Mouse (Mus musculus): ENCODE measurements around the gene Adora1. TPM values are rescaled to one million over a fixed set of nuclear protein-coding genes. Genes with fewer than 3 reads are reported as not detected.

The Adora1 gene
- total and polyA plus RNA-seq, 3 experiments, result not detected

DNA sequence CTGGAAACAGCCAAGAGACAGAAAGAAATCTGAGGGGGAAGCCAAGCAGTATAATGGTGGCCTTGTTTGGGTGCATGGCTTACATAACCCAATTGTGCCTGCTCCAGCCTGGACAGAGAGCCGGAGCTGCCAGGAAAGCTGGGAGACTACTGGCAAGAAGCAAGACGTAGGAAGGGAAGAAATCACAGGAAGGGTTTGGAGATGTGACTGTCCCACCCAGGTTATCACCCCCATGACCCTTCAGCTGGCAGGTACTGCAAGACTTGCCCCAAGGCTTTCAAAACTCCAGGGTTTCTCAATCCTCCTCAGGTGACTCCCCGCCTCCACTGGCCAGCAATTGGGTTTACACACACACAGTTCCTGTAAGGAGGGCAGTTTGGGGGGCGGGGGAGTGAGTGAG is 53.2 kb downstream of the Adora1 start, which contains the start of gene Chil1:
Gene Chil1, plus strand, starts transcription at position 152 of the 400 bp plus-strand sequence.
- no peak within 1 kb of the TSS for H3K9ac ChIP-seq (ENCODE audit: control insufficient read depth, low read depth, low read length, poor library complexity, severe bottlenecking)
- TF ChIP-seq MAFK (IDR thresholded peaks at IDR 0.05; ENCODE audit: borderline replicate concordance, low read depth, low read length), result no peak
- no peak for TF ChIP-seq CTCF (IDR thresholded peaks at IDR 0.05 in 2 of 3, conservative IDR thresholded peaks at IDR 0.05 in 1 of 3; ENCODE audit: control insufficient read depth in 1 of 3, insufficient read depth in 1 of 3, low read depth in 2 of 3, low read length in 3 of 3, poor library complexity in 1 of 3, severe bottlenecking in 1 of 3)
- no peak for TF ChIP-seq KAT2A (conservative IDR thresholded peaks at IDR 0.05; ENCODE audit: low read depth, low read length)
- no peak for TF ChIP-seq JUND (IDR thresholded peaks at IDR 0.05; ENCODE audit: low read depth, low read length)
- TF ChIP-seq GATA1 (IDR thresholded peaks at IDR 0.05; ENCODE audit: low read depth, low read length), result no peak
- H3K4me3 ChIP-seq (ENCODE audit: control insufficient read depth in 1 of 2, insufficient read depth in 1 of 2, low read depth in 2 of 2, low read length in 2 of 2), result no peak within 1 kb of the TSS
- peaks cover 0 to 12% of the 10 kb centered on the region in 2 experiments for H3K27me3 ChIP-seq (ENCODE audit: control insufficient read depth in 1 of 2, insufficient read depth in 2 of 2, low read length in 2 of 2)
- no peak for DNase-seq (ENCODE audit: low read depth, low spot score)
- no peaks in the 10 kb centered on the region for H3K36me3 ChIP-seq (ENCODE audit: control insufficient read depth in 1 of 2, insufficient read depth in 2 of 2, low read length in 2 of 2)
- H3K9me3 ChIP-seq (replicated peaks; ENCODE audit: insufficient read depth, low read length), result no peaks in the 10 kb centered on the region
- no peak within 1 kb of the TSS for H3K27ac ChIP-seq (ENCODE audit: control insufficient read depth, low read depth, low read length)
- H3K4me1 ChIP-seq (ENCODE audit: control insufficient read depth in 1 of 2, insufficient read depth in 2 of 2, low read length in 2 of 2), result no peaks in the 10 kb centered on the region
- no peaks in the 10 kb centered on the region for H3K79me2 ChIP-seq (ENCODE audit: control insufficient read depth, insufficient read depth, low read length, poor library complexity)

DNA sequence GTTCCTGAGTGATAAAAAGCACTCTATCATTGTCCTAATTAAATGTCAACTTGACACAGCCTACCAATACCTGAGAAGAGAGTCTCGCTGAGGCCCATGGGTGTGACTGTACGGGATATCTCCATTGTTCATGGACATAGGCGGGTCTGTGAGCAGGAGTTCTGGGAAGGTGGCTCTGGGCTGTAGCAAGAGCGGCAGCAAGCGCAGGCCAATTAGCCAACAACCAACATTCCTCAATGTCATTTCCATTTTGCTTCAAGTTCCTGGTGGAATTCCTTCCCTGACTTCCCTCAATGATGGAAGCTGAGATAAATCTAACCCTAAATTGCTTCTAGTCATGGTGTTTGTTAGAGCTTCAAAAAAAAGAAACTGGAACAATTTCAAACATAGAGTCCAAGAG is 57.3 kb downstream of the Adora1 start:
- TF ChIP-seq NRF1 (IDR thresholded peaks at IDR 0.05; ENCODE audit: insufficient read depth, low read depth, low read length, poor library complexity, severe bottlenecking), result no peak
- TF ChIP-seq TCF12 (IDR thresholded peaks at IDR 0.05; ENCODE audit: low read depth, low read length), result no peak
- no peak for TF ChIP-seq MAX (IDR thresholded peaks at IDR 0.05; ENCODE audit: low read length)
- TF ChIP-seq KAT2A (conservative IDR thresholded peaks at IDR 0.05; ENCODE audit: low read depth, low read length), result no peak
- no peak for TF ChIP-seq HCFC1 (IDR thresholded peaks at IDR 0.05; ENCODE audit: low read depth, low read length)
- TF ChIP-seq POLR2AphosphoS5 (IDR thresholded peaks at IDR 0.05; ENCODE audit: borderline replicate concordance, low read depth, low read length), result no peak
- no peak for TF ChIP-seq EP300 (IDR thresholded peaks at IDR 0.05; ENCODE audit: low read depth in 1 of 2, low read length in 2 of 2)
- TF ChIP-seq SMC3 (IDR thresholded peaks at IDR 0.05; ENCODE audit: low read depth, low read length), result no peak
- H3K27me3 ChIP-seq (ENCODE audit: control insufficient read depth in 1 of 2, insufficient read depth in 2 of 2, low read length in 2 of 2), result peaks cover 2 to 5% of the 10 kb centered on the region in 2 experiments

DNA sequence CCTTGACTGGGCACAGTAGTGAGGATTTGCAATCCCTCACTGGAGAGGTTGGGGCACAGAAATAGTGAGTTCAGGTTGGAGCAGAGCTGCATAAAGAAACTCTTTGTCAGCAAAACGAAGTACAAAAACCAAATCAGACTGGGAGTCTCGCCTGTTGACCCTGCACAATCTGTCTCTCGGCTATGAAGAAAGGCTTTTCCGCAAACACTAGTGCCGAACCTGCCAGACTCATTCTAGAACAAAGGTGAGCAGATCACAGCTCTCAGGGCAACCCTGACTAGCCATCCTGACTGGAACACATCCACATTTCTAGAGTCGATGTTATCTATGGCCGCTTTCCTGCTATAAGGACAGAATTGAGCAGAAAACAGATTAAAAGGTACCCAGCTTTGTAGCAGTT is 62.1 kb downstream of the Adora1 start:
- no peak overlapping the region for H3K9ac ChIP-seq (ENCODE audit: control insufficient read depth, low read depth, low read length, poor library complexity, severe bottlenecking)
- H3K79me2 ChIP-seq (ENCODE audit: control insufficient read depth, insufficient read depth, low read length, poor library complexity), result no peaks in the 10 kb centered on the region
- no peak overlapping the region for H3K4me3 ChIP-seq (ENCODE audit: control insufficient read depth in 1 of 2, insufficient read depth in 1 of 2, low read depth in 2 of 2, low read length in 2 of 2)
- 0 out of 4 replicates have a peak, but pooled peaks cover 0 to 4% of the 10 kb centered on the region in 2 experiments for H3K4me1 ChIP-seq (ENCODE audit: control insufficient read depth in 1 of 2, insufficient read depth in 2 of 2, low read length in 2 of 2)
- H3K27me3 ChIP-seq (ENCODE audit: control insufficient read depth in 1 of 2, insufficient read depth in 2 of 2, low read length in 2 of 2), result peaks cover 2 to 8% of the 10 kb centered on the region in 2 experiments; a peak in 3 of 4 replicates
- no peaks in the 10 kb centered on the region for H3K36me3 ChIP-seq (ENCODE audit: control insufficient read depth in 1 of 2, insufficient read depth in 2 of 2, low read length in 2 of 2)
- no peak for TF ChIP-seq GATA1 (IDR thresholded peaks at IDR 0.05; ENCODE audit: low read depth, low read length)
- no peak for TF ChIP-seq ZKSCAN1 (IDR thresholded peaks at IDR 0.05; ENCODE audit: low read depth, low read length)
- TF ChIP-seq MAZ (IDR thresholded peaks at IDR 0.05; ENCODE audit: low read depth, low read length), result no peak
- TF ChIP-seq ZC3H11A (IDR thresholded peaks at IDR 0.05; ENCODE audit: low read depth, low read length), result no peak
- no peak for TF ChIP-seq POLR2A (IDR thresholded peaks at IDR 0.05; ENCODE audit: control insufficient read depth in 1 of 2, insufficient read depth in 1 of 2, low read depth in 1 of 2, low read length in 2 of 2, poor library complexity in 1 of 2)
- no peak for TF ChIP-seq BHLHE40 (IDR thresholded peaks at IDR 0.05; ENCODE audit: borderline replicate concordance, low read depth, low read length)
- no peak for TF ChIP-seq GABPA (IDR thresholded peaks at IDR 0.05; ENCODE audit: low read depth, low read length)
- TF ChIP-seq E2F4 (IDR thresholded peaks at IDR 0.05; ENCODE audit: borderline replicate concordance, low read depth, low read length), result no peak
- TF ChIP-seq JUND (IDR thresholded peaks at IDR 0.05; ENCODE audit: low read depth, low read length), result no peak
- no peak for TF ChIP-seq ZNF384 (IDR thresholded peaks at IDR 0.05; ENCODE audit: low read depth, low read length)
- TF ChIP-seq RCOR1 (IDR thresholded peaks at IDR 0.05; ENCODE audit: low read depth, low read length), result no peak
- TF ChIP-seq USF1 (IDR thresholded peaks at IDR 0.05; ENCODE audit: low read depth, low read length), result no peak
- H3K9me3 ChIP-seq (replicated peaks; ENCODE audit: insufficient read depth, low read length), result no peaks in the 10 kb centered on the region
- no peak overlapping the region for H3K27ac ChIP-seq (ENCODE audit: control insufficient read depth, low read depth, low read length)
- DNase-seq (ENCODE audit: low read depth, low spot score), result no peak

More for the DNA sequence above, 57.3 kb downstream of the Adora1 start:
- Histone ChIP-seq H3K9ac (ENCODE audit: control insufficient read depth, low read depth, low read length, poor library complexity, severe bottlenecking) (no peak overlapping the region), H3K4me3 (ENCODE audit: control insufficient read depth in 1 of 2, insufficient read depth in 1 of 2, low read depth in 2 of 2, low read length in 2 of 2) (no peak overlapping the region), H3K4me1 (ENCODE audit: control insufficient read depth in 1 of 2, insufficient read depth in 2 of 2, low read length in 2 of 2) (no peaks in the 10 kb centered on the region), H3K79me2 (ENCODE audit: control insufficient read depth, insufficient read depth, low read length, poor library complexity) (no peaks in the 10 kb centered on the region), H3K36me3 (ENCODE audit: control insufficient read depth in 1 of 2, insufficient read depth in 2 of 2, low read length in 2 of 2) (no peaks in the 10 kb centered on the region), H3K9me3 (replicated peaks; ENCODE audit: insufficient read depth, low read length) (no peaks in the 10 kb centered on the region), H3K27ac (ENCODE audit: control insufficient read depth, low read depth, low read length) (no peak overlapping the region)
- no peak for DNase-seq (ENCODE audit: low read depth, low spot score)
